Mouse (Mus musculus) embryonic facial prominence, embryonic 15.5 days (tissue): ENCODE data around the gene Mb. TPM values are rescaled to one million over a fixed set of nuclear protein-coding genes. Genes with fewer than 3 reads are reported as not detected.

ENCODE experiments used
- ATAC-seq: fragments of 200-750 bp; cut with Nextera tagmentation; 2 replicates; pipeline ENCODE4 v1.8.0; 2017; ENCODE audit warnings: low read depth, moderate TSS enrichment; ENCODE audit not compliant: insufficient number of reproducible peaks, low FRiP score, low TSS enrichment
- H3K27ac ChIP-seq: fragments of 300-500 bp; sonication (generic); replicated peaks from 2 replicates; pipeline ENCODE4 v1.5.1; 2015; ENCODE audit warnings: mild to moderate bottlenecking, inconsistent platforms
- H3K27me3 ChIP-seq: fragments of 300-500 bp; sonication (generic); 2 replicates; pipeline ENCODE4 v1.6.1; 2015; ENCODE audit warnings: inconsistent platforms
- H3K36me3 ChIP-seq: fragments of 300-500 bp; sonication (generic); 2 replicates; pipeline ENCODE4 v1.6.1; 2015; ENCODE audit warnings: mild to moderate bottlenecking, inconsistent platforms
- H3K4me1 ChIP-seq: fragments of 300-500 bp; sonication (generic); 2 replicates; pipeline ENCODE4 v1.6.1; 2015; ENCODE audit warnings: inconsistent platforms
- H3K4me2 ChIP-seq: fragments of 300-500 bp; sonication (generic); replicated peaks from 2 replicates; pipeline ENCODE4 v1.6.1; 2015; ENCODE audit warnings: mild to moderate bottlenecking, inconsistent platforms
- H3K4me3 ChIP-seq: fragments of 300-500 bp; sonication (generic); replicated peaks from 2 replicates; pipeline ENCODE4 v1.5.1; 2015; ENCODE audit warnings: mild to moderate bottlenecking, inconsistent platforms
- H3K9ac ChIP-seq: fragments of 300-500 bp; sonication (generic); 2 replicates; pipeline ENCODE4 v1.6.1; 2015; ENCODE audit warnings: inconsistent platforms
- H3K9me3 ChIP-seq: fragments of 300-500 bp; sonication (generic); replicated peaks from 2 replicates; pipeline ENCODE4 v1.6.1; 2016; ENCODE audit warnings: inconsistent platforms
- WGBS: fragments of 180-500 bp; shearing (Covaris S2); methylation state at CpG from one replicate; pipeline ENCODE4 v1.1.7; 2015; 5-methylcytosine and 5-hydroxymethylcytosine counted together
- polyA plus RNA-seq: library from polyadenylated mRNA; unstranded; fragments of >200 nt; fragmentation: Nextera tagmentation; extraction: Ambion mirVana; gene quantifications from 2 replicates; pipeline ENCODE4 v1.2.1, GENCODE M21; 2015

Gene Mb
- polyA plus RNA-seq, result 5.8 and 6.9 TPM in 2 replicates

GRCm38 (mm10) chr15:77050570-77050969, at the start of gene Mb:
Mb (minus strand) TSS chr15:77050670.
- WGBS, result 91% methylated on average over 10 of the region's 10 CpGs
- Histone ChIP-seq H3K9me3 (no peaks in the 10 kb centered on the region), H3K27me3 (no peaks in the 10 kb centered on the region), H3K9ac (no peak within 1 kb of the TSS), H3K4me3 (no peak within 1 kb of the TSS), H3K4me1 (0 out of 2 replicates have a peak, but pooled peaks cover 10% of the 10 kb centered on the region), H3K27ac (no peak within 1 kb of the TSS), H3K4me2 (no peak within 1 kb of the TSS), H3K36me3 (no peaks in the 10 kb centered on the region)
- ATAC-seq, result no peak

- no peaks in the 10 kb centered on the region for H3K9me3 ChIP-seq
- WGBS, result 27% methylated on average over 3 of the region's 3 CpGs
- H3K4me1 ChIP-seq, result peaks cover 9% of the 10 kb centered on the region
- no peak overlapping the region for H3K27ac ChIP-seq
- no peak overlapping the region for H3K4me2 ChIP-seq
- no peaks in the 10 kb centered on the region for H3K27me3 ChIP-seq
- ATAC-seq, result no peak
- H3K4me3 ChIP-seq, result no peak overlapping the region
- H3K9ac ChIP-seq, result no peak overlapping the region
- peaks cover 47% of the 10 kb centered on the region for H3K36me3 ChIP-seq
These were observed 49.3 kb upstream of the Mb start for GRCm38 (mm10) chr15:77099756-77100155.

- no peak overlapping the region for H3K4me3 ChIP-seq
- no peaks in the 10 kb centered on the region for H3K27me3 ChIP-seq
- H3K4me1 ChIP-seq, result no peaks in the 10 kb centered on the region
- H3K9me3 ChIP-seq, result no peaks in the 10 kb centered on the region
- no peak overlapping the region for H3K27ac ChIP-seq
- no peak overlapping the region for H3K9ac ChIP-seq
- 90% methylated on average over 6 of the region's 6 CpGs for WGBS
- H3K4me2 ChIP-seq, result no peak overlapping the region
- no peak for ATAC-seq
- peaks cover 62% of the 10 kb centered on the region for H3K36me3 ChIP-seq
These were observed 46.9 kb upstream of the Mb start for GRCm38 (mm10) chr15:77097358-77097757.

- Histone ChIP-seq H3K4me3 (no peak overlapping the region), H3K36me3 (peaks cover 49% of the 10 kb centered on the region)
These were observed 44.7 kb upstream of the Mb start for GRCm38 (mm10) chr15:77095216-77095615.

GRCm38 (mm10) chr15:77094431-77094830, 44.0 kb upstream of the Mb start:
- ATAC-seq, result no peak
- Histone ChIP-seq H3K27me3 (no peaks in the 10 kb centered on the region), H3K4me3 (no peak overlapping the region), H3K9me3 (no peaks in the 10 kb centered on the region), H3K27ac (no peak overlapping the region), H3K9ac (no peak overlapping the region), H3K4me2 (no peak overlapping the region), H3K36me3 (peaks cover 48% of the 10 kb centered on the region), H3K4me1 (0 out of 2 replicates have a peak, but pooled peaks cover 7% of the 10 kb centered on the region)
- WGBS, result 94% methylated on average over 13 of the region's 13 CpGs

More at GRCm38 (mm10) chr15:77095216-77095615, 44.7 kb upstream of the Mb start:
- Histone ChIP-seq H3K9me3 (no peaks in the 10 kb centered on the region), H3K27ac (no peak overlapping the region), H3K4me1 (0 out of 2 replicates have a peak, but pooled peaks cover 2% of the 10 kb centered on the region), H3K27me3 (no peaks in the 10 kb centered on the region), H3K4me2 (no peak overlapping the region), H3K9ac (no peak overlapping the region)
- WGBS, result 92% methylated on average over 1 of the region's 1 CpGs
- ATAC-seq, result no peak

GRCm38 (mm10) chr15:77091394-77091793, 40.9 kb upstream of the Mb start:
- Histone ChIP-seq H3K4me1 (0 out of 2 replicates have a peak, but pooled peaks cover 7% of the 10 kb centered on the region), H3K36me3 (peaks cover 37% of the 10 kb centered on the region), H3K27me3 (no peaks in the 10 kb centered on the region), H3K9me3 (no peaks in the 10 kb centered on the region), H3K9ac (no peak overlapping the region), H3K27ac (no peak overlapping the region), H3K4me3 (no peak overlapping the region), H3K4me2 (no peak overlapping the region)
- 67% methylated on average over 4 of the region's 4 CpGs for WGBS
- no peak for ATAC-seq

- H3K4me1 ChIP-seq, result 0 out of 2 replicates have a peak, but pooled peaks cover 7% of the 10 kb centered on the region
- H3K27ac ChIP-seq, result no peak overlapping the region
- H3K9me3 ChIP-seq, result no peaks in the 10 kb centered on the region
- H3K4me2 ChIP-seq, result no peak overlapping the region
- H3K27me3 ChIP-seq, result no peaks in the 10 kb centered on the region
- no peak overlapping the region for H3K4me3 ChIP-seq
- ATAC-seq, result no peak
- peaks cover 43% of the 10 kb centered on the region for H3K36me3 ChIP-seq
- H3K9ac ChIP-seq, result no peak overlapping the region
- WGBS, result 71% methylated on average over 5 of the region's 5 CpGs
These were observed 40.1 kb upstream of the Mb start for GRCm38 (mm10) chr15:77090531-77090930.

GRCm38 (mm10) chr15:77089249-77089648, 38.8 kb upstream of the Mb start:
- peaks cover 47% of the 10 kb centered on the region for H3K36me3 ChIP-seq
- no peaks in the 10 kb centered on the region for H3K9me3 ChIP-seq
- H3K4me1 ChIP-seq, result 0 out of 2 replicates have a peak, but pooled peaks cover 7% of the 10 kb centered on the region
- no peak overlapping the region for H3K27ac ChIP-seq
- H3K4me3 ChIP-seq, result no peak overlapping the region
- 47% methylated on average over 11 of the region's 11 CpGs for WGBS
- H3K27me3 ChIP-seq, result no peaks in the 10 kb centered on the region
- H3K4me2 ChIP-seq, result no peak overlapping the region
- no peak overlapping the region for H3K9ac ChIP-seq
- ATAC-seq, result peak; percentile 71; the same call in 1 of the 2 replicates

- Histone ChIP-seq H3K4me3 (no peak overlapping the region), H3K27me3 (no peaks in the 10 kb centered on the region), H3K27ac (no peak overlapping the region), H3K36me3 (peaks cover 55% of the 10 kb centered on the region), H3K9ac (no peak overlapping the region), H3K9me3 (no peaks in the 10 kb centered on the region), H3K4me1 (peaks cover 10% of the 10 kb centered on the region), H3K4me2 (no peak overlapping the region)
- 92% methylated on average over 1 of the region's 1 CpGs for WGBS
- ATAC-seq, result no peak
These were observed 36.0 kb upstream of the Mb start for GRCm38 (mm10) chr15:77086488-77086887.

- ATAC-seq, result no peak
- H3K27ac ChIP-seq, result no peak overlapping the region
- WGBS, result 82% methylated on average over 7 of the region's 7 CpGs
- H3K36me3 ChIP-seq, result peaks cover 56% of the 10 kb centered on the region
- H3K9ac ChIP-seq, result no peak overlapping the region
- no peak overlapping the region for H3K4me3 ChIP-seq
- no peaks in the 10 kb centered on the region for H3K27me3 ChIP-seq
- peaks cover 16% of the 10 kb centered on the region for H3K4me1 ChIP-seq
- H3K4me2 ChIP-seq, result no peak overlapping the region
- no peaks in the 10 kb centered on the region for H3K9me3 ChIP-seq
These were observed 35.3 kb upstream of the Mb start for GRCm38 (mm10) chr15:77085818-77086217.

GRCm38 (mm10) chr15:77081454-77081853, 31.0 kb upstream of the Mb start:
- WGBS, result 82% methylated on average over 5 of the region's 5 CpGs
- Histone ChIP-seq H3K4me1 (peaks cover 25% of the 10 kb centered on the region), H3K4me2 (no peak overlapping the region), H3K9ac (no peak overlapping the region), H3K27me3 (no peaks in the 10 kb centered on the region), H3K9me3 (no peaks in the 10 kb centered on the region), H3K27ac (peak overlapping the region; percentile 76; the same call in 1 of the 2 replicates), H3K4me3 (no peak overlapping the region), H3K36me3 (peaks cover 68% of the 10 kb centered on the region)
- no peak for ATAC-seq

GRCm38 (mm10) chr15:77080684-77081254, 30.3 kb upstream of the Mb start:
- Histone ChIP-seq H3K27ac (peak overlapping the region; percentile 76; the same call in 1 of the 2 replicates), H3K4me3 (no peak overlapping the region), H3K9ac (no peak overlapping the region), H3K4me2 (no peak overlapping the region), H3K9me3 (no peaks in the 10 kb centered on the region), H3K4me1 (peaks cover 25% of the 10 kb centered on the region), H3K36me3 (peaks cover 70% of the 10 kb centered on the region), H3K27me3 (no peaks in the 10 kb centered on the region)
- 68% methylated on average over 14 of the region's 14 CpGs for WGBS
- no peak for ATAC-seq
